Mouse (Mus musculus) hindlimb bud, embryonic 11.5 days (tissue): ENCODE data around the gene Npvf.
"Not testable (repeated sequence)": the region's sequence is repeated elsewhere in the genome, so short reads cannot be mapped to it uniquely, and the experiment has no call there.

ENCODE experiments used
- DNase-seq: peaks from one replicate; pipeline ENCODE4 v3.0.0-alpha.2; 2012; ENCODE audit warnings: low read depth, low spot score; ENCODE audit errors: extremely low spot score

Gene Npvf

DNA sequence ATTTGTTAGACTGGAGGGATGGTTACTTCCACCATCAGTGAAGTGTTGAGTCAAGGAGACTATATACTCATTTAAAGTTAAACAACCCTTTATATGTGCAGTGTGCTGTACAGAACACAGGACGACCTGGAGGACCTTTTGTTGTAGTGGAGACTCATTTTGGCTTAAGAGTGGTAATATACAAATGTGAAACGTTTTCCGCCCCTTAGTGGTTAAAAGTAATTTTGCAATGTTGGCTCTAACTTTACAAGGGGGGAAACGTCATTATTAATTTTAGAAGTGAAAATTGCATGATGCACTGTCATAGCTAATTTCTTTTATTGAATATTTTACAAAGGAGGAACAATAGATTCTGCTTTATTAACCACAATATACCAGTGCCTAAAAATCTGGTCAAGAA lies 13.9 kb downstream of the Npvf start:
- DNase-seq: no peak

DNA sequence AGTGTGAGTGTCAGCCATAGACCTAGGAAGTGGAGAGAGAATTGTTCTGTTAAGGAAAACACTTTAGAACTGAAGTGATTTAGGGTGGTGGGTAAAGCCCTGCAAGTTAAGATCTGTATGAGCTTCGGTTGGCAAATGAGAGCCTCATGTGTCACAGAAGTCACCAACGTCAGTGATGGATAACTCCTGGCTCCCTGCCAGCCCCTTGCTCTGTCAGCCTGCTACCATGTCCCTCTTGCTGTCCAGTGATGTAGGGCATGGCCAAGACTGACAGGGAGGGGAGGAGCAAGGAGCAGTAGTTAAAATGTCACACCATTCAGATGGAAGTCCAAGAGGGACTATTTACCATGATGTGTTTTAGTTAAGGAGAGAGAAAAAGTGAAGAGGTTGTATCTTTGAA lies 14.6 kb downstream of the Npvf start:
- no peak for DNase-seq

DNA sequence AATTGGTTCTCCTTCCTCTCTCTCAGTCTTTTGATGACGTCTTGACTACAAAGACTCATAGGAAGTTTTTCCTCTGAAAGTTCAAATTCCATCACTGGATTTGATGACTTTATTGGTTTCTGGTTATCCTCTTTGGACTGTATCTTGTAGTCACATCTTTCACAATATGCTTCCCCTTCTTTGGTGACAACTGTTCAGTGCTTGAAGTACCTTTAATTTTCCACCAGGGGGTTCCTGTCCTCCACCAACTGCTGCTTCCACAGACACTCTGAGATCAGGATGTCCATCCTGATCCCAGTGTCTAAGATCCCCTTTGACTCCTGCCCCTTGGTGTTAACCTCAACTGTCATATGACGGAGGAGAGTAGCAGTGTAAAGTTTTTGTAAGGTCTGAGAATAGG lies 28.1 kb downstream of the Npvf start:
- not testable (repeated sequence) for DNase-seq

DNA sequence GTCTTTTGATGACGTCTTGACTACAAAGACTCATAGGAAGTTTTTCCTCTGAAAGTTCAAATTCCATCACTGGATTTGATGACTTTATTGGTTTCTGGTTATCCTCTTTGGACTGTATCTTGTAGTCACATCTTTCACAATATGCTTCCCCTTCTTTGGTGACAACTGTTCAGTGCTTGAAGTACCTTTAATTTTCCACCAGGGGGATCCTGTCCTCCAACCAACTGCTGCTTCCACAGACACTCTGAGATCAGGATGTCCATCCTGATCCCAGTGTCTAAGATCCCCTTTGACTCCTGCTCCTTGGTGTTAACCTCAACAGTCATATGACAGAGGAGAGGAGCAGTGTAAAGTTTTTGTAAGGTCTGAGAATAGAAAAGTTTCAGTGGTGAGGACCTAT lies 36.0 kb downstream of the Npvf start:
- not testable (repeated sequence) for DNase-seq

DNA sequence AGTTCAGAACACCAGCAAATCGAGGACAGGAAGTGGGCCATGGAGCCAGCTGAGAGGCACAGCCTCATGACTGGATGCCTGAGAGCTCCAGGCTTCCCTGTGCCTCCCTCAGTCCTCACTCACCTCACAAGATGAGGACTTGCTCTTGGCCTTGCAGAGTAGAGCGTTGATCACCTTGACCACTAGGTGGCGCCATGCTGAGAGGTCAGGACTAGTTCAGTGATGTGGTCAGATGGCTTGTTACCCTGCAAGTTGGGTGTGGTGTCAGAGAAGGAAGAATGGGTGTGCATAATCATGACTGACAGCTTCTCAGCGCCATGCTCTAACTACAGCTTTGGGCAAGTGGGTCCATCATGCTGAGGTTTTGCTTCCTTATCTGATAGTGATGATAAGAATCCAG lies 52.6 kb downstream of the Npvf start:
- DNase-seq: no peak
